Mouse (Mus musculus) megakaryocyte, adult 5-6 weeks (primary cell): ENCODE data around the gene Man2a2. TPM values are rescaled to one million over a fixed set of nuclear protein-coding genes. Genes with fewer than 3 reads are reported as not detected.
A peak's percentile ranks its signal among the peaks of the same experiment; 100 is the strongest.

Experiments used
- ATAC-seq: 2 replicates; pipeline ENCODE4 v1.8.0; 2016; ENCODE audit warnings: mild to moderate bottlenecking, inconsistent platforms; ENCODE audit not compliant: poor library complexity, severe bottlenecking
- total RNA-seq, 2 experiments: library from RNA; stranded (forward) in 1 of 2; stranded (reverse) in 1 of 2; fragments of 153-499, 151-499 nt in 1 of 2; fragments of 221-1000, 200-1000 nt in 1 of 2; gene quantifications; 2 replicates each; pipeline versions ENCODE4 v1.2.3 to v1.2.4; 2015 to 2017

Gene Man2a2
- total RNA-seq (2015) (23.3 and 25.3 TPM in 2 replicates), total RNA-seq (2017) (27.8 and 39.5 TPM in 2 replicates)

DNA sequence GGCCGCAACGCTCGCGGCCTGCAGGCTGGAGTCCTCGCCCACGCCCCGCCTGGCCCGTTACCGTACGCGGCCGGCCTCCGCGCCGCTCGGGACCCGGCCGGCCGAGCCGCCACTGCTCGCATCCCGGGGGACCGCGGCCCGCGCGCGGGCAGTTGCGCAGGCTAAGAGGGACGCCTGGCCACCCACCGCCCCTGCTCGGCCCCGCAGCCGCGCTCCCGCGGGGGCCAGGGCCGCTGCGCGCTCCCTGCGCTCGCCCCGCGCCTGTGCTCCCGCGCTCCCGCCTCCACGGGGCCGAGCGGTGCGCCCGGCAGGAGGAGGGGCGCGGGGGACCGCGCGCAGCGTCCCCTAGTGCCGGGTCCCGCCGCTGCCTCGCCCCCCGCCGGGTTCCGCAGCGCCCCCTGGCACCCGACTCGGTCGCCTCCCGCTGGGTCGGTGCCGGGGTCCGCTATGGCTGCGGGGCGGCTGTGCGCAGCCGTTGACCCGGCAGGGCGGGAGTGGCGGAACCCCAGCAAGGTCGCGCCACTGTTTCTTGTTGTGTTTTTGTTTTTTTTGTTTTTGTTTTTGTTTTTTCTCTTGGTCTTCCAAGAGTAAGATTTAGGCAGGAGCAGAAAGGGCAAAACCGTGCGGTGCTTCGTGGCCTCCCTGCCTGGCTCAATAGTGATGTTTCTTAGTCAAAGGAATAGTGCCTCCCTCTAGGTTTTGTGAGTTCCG lies at the start of gene Man2a2:
Man2a2 (minus strand) TSS at position 335 of the 711 bp plus-strand sequence.
- peak; percentile 36 for ATAC-seq

DNA sequence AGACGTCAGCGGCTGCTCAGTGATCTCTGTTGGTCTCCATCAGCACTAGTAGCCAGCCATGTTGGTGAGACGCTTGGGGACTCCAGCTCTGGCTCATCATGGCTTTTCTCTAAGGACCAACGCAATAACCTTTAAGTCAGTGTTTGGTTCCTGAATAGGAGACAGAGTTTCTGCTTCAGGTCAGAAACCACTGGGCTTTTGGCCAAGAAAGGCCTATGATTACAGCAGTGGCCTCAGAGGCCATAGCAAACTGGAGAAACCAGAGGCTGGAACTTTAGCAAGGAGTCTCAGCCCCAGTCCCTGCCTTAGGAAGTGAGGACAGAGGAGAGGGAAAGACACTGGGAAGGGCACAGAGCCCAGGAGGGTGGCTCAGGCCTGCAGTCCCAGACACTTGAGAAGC lies 49.4 kb upstream of the Man2a2 start:
- no peak for ATAC-seq

DNA sequence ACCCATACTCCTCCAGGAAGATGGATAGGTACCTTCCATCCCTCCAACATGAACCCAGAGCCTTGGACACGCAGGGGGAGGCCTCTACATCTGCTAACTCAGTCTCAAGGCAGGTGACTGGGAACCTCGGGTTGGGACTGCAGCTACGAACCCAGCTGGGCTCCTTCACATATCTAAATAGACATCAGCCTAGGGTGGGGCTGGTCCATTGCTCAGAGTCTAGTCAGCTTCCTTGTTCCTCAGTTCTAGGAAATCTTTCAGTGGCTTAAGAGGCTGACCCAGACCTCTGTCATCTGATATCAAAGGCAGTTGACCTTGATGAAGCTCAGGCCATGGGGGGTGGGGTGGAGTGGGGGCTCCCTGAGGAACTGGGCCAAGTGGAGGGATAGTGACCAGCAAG lies 48.1 kb upstream of the Man2a2 start:
- ATAC-seq = no peak

DNA sequence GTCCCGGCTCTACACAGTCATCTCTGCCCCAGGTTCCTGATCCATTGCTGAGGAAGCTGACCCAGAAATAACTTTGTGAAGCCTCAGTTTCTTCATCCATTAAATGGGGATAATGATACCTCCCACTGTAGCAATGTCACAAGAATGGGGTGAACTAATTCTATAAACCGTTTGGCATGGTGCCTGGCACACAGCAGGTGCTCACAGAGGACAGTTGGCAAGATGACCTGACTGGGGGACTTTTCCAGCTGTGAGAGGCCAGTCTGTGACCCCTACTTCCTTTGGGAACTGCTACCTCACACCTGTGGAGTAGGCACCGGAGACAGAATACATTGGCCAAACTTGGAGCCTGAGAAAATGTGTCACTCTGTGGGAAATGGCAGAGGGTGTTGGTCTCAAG lies 46.9 kb upstream of the Man2a2 start:
- no peak for ATAC-seq

DNA sequence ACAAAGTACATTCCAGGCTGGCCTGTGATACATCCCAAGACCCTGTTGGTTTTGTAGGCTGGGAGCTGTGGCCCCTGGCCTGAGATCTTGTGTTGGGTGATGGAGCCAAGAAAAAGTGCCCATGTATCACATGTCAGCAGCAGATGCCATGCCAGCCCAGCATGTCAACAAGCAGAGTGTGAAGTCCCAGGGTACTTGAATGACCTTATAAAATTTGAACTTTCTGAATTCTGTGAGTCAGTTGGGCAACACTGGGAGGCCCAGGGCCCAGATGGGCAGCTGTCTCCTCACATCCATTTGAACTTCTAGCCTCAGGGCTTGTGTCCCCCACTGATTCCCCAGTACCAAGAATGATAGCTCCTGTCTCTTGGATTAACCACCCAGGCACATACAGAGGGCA lies 46.4 kb upstream of the Man2a2 start:
- no peak for ATAC-seq

DNA sequence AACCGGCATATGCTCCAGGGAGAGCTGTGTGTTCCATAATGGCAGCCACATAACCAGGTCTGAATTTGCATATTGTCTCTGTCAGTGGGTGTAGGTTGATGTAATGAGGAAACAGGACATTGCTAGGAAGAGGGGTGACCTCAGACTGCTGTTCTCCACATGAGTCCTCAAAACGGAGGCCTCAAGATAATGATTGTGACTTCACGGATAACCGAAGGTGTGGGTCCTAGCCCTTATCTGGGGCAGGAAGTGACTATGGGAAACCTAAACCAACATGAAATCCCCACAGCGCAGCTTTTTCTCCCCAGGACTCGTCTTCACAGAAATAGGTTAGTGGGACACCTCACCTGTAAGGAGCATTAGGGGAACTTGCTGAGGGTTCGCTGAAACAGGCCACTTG lies 45.8 kb upstream of the Man2a2 start:
- peak; percentile 74 for ATAC-seq

DNA sequence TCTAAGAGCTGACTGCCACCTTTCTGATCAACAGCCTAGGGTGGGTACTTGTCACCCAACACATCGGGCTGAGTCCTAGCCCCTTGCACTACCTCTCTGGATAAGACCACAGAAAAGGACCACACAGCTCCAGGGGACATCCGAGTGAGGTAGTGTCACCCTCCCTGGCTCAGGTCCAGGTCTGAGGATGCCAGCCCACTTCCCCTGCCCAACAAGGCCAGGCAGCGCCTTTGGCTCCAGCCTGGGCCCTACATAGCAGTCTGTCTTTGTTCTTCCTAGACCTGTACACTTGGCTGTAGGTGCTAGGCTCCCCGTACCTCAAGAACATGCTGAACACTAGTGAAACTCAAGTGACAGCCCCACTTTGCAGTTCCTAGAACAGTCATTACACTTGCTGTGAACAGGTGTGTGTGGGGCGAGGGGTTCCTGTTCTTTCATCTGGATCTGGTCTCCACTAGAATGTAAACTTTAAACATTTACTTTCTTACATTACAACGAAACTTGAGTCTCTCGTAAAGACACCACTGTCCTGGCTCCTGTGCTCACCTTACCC lies 43.2 kb upstream of the Man2a2 start:
- peak; percentile 25; the same call in 1 of the 2 replicates for ATAC-seq

DNA sequence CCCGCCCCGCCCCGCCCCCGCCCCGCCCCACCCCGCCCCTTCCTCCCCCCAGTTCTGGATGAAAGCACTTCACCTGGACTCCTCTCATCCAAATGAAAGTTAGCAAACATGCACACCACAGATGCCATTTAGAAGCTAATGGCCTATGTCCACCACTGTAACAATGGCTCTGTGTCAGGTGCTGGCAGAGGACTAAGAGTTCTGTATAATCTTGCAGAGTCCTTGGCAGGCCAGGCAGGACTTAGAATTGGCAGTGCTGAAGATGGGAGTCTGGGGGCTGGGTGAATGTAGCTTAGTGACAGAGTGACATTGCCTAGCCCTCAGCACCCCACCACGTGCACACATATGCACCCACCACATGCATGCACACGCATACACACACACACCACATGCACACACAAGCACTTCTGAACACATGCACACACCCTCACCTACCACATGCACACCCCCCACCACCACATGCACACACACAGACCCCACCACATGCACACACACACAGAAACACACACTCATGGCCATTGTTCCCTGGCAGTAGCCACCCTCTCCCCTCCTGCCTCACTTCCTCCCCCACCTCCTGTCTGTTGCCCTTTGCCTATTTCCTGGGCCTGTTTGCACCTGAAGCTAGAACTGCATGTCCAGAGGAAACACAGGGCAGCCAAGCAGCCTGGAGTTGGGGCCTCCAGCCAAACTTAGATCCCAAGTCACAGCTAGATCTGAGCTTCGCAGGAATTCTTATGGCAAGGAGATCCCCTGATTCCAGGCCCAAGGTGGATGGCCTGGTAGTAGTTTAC lies 42.5 kb upstream of the Man2a2 start:
- no peak for ATAC-seq

DNA sequence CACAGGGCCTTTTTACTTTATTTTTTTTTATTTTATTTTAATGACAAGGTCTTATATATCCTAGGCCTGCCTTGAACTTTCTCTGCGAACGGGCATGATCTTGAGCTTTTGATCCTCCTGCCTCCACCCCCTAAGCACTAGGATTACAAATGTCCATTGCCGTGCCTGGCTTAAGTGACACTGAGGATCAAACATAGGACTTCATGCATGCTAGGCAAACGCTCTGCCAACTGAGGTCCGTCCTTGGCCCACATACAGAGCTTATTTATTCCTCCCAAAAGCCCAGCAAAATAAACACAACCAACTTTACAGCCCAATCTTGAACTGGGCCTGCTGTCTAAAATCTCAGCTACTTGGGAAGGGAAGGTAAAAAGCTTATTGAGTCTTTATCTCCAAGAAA lies 41.6 kb upstream of the Man2a2 start:
- ATAC-seq = no peak

DNA sequence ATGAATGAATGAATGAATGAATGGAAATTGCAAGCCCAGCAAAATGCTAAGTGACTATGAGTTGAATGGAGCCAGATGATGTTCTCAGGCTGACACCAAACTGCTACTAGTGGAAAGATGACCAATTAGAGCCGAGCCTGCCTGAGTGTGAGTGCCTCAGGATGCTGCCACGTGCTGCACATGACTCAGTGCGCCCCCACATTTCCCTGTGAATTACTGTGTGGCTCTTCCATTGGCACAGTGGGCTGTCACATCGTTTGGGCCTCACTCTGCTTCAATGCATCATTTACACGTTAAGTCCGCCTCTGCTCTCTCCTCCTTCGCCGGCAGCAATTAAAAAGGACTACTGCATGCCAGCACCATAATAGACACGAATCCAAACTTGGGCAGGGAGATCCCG lies 41.1 kb upstream of the Man2a2 start:
- ATAC-seq = no peak

DNA sequence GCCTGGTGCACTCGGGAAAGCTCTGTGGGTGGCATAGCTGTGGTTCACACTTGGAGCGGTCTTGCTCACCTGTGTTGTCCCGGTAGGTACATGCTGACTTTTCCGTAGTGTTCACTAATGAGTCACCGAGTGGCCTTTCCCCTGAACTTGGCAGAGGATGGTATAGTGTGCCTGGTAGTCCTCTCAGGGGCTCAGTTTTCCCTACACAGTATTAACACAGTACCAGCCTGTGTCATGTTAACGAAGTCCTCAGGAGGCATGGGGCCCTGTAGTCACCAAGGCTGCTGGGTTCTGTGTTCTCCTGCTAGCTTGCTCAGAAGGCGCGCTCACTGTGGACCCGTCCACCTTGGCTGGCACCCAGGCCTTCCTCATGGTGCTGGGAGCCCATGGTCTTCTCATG lies 39.2 kb upstream of the Man2a2 start:
- no peak for ATAC-seq

DNA sequence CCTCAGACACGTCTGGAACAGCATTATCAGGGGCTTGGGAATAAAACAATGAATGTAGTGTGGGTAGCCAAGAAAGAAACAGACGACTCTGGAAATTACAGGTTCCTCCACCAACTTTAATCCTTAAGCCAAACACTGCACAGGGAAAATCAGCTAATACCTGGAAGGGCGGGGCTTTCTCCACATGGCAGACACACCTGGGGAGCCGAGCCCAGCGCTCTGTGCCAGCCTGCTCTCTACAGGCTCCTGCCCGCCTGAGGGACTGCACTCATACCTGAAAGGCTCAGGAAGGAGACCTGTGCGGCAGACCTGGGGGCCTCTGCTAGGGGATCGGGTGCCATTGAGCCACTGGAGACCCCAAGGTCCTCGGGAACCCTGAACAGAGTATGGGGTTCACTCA lies 36.5 kb upstream of the Man2a2 start:
- ATAC-seq = no peak

DNA sequence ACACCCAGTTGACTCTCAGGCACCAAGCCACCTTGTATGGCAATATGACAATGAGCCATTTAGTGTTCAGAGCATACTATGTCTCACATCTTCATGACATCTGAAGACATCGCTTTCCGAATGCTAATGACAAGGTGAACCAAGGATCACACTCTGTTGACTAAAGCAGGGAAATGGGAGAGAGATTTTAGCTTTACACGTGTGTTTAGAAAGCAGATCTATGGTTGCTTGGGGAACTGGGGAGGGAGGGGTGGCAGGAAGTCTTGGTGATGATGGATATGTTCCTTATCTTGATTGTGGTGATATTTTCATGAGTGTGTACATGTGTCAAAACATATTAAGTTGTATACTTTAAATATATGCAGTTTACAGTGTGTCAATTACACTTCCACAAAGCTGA lies 35.0 kb upstream of the Man2a2 start:
- no peak for ATAC-seq

DNA sequence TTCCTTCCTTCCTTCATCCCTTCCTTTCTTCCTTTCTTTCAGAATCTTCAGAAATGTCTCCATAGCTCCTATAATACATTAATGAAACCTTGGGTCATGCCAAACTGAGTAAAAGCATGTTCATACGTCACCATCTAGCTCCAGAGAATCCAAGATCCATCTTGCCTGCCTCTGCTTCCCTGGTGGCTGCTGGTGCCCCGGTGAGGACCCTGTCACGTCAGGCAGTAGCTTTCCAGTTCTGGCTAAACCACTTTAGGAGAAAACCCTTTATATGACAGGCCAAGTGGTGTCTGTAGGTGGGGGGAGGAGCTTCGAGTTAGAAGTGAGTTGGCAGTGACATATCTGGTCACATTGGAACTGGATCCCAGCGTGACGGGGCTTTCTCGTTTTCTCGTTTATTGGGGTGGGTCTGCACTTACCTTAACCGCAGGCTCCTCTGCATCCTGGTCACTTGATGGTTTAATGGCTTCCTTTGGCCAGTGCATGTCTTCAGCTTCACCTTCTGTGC lies 34.1 kb upstream of the Man2a2 start, which contains the start of gene Furin:
Furin (minus strand) TSS at position 249 of the 508 bp plus-strand sequence.
- no peak for ATAC-seq

DNA sequence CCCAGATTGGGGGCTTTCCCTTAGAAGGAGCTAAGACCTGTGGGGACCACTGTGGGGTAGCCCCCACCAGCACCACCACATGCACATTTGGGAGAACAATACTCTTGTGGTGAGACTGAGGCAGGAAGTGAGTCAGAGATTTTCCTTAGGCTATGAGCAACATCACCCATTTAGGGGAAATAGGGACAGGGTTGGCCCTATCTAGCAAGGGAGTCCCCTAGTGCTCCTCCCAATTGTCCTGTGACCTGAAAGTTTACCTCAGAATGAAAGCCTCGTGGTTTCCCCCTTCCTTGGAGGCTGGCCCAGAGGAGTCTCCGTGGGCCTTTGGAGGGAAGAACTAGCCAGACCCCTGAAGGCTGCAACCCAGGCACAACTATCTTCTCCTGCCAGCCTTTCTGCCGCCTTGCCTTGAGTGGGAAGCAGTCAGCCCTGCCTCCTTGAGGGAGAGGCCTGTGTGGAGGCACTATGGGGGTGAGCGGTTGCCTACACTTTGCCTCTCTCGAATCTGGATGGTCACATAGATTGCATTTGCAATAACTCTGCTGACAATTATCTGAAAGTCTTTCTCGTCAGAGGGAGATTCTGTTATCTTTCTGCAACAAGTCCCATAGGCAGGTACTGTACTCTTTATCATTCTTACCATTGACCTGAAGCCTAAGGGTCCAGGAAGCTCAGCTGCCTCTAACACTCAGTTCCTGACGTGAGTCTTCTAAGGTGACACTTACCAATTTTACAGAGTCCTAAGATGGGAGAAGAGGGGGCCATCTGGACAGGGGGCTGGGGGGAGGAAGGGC lies 33.1 kb upstream of the Man2a2 start:
- ATAC-seq = peak; percentile 64

DNA sequence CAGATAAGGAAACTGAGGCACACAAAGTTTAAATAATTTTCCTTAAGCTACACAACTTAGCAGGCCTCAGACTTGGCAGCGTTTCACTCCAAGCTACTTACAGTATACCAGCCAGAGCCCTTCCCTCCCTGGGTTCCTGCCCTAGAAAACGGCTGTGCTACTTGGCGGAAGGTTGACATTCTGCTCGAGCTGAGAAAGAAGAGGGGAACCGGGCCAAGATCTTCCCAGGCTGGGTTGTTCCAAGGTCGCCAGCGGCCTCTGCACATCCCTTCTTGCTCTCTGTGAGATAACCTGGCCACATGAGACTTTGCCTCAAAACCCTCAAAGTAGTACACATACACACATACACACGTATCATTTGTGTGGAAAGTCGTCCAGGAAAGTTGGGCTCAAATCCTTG lies 32.4 kb upstream of the Man2a2 start:
- ATAC-seq = no peak

DNA sequence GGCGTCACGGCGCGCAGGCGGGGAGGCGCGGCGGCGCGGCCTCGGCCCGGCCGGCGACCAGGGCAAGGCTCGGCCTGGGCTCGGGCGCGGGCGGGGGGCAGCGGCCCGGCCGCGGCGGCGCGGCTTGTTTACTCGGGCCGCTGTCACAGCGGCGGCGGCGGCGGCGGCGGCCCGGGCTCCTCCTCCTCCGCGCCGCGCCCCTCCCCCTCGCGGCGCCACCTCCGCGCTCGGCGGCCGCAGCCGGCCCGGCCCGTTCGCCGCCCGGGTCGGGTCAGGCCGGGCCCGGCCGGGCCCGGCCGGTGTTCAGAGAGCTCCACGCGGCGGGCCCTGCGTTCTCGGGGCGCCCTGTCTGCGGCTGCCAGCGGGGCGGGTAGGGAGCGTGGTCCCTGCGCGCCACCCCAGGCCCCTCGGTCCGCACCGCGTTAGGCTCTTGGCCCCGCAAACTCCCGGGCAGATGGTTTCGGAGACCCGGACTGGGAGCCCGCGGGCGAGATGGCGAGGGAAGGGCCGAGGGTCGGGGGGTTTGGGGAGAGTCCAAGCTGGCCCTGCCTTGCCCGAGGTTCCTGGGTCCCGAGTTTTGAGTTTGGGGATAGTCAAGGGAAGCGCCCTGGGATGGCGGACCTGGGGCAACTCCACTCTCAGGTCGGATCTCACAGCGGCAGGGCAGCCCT lies 31.6 kb upstream of the Man2a2 start:
- peak; percentile 54 for ATAC-seq

DNA sequence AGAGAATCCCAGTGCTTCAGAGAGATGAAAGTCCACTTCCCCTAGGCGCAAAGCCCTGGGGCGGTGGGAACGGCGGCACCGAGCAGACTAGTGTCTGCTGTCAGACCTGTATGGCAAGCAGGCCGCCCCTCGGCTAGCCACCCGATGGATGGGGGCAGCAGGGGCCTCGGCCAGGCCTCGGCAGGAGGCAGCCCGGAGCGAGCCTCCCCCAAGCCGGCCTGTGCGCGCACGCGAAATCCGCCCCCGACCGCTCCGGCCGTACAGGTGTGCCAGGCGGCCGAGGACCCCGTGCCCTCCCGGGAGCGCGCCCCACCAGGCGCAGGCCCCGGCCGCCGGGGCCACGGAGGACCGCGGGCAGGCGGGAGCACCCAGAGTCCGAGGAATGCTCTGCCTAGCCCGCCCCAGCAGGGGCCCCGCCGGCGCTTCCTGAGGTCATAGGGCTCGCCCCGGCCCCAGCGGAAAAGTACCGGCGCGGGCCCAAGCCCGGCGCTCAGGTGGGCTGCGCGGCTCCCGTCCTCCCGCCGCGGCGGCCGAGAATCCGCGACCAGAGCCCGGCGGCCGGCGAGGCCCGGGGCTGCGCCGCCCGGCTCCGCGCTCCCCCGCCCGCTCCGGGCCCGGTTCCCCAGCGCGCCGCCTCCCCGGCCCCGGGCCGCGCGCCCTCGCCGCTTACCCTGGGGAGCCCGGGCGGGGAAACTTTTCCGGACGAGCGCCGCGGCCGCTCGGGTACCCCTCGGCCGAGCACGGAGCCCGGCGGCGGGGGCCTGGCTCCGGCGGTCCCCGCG lies 30.9 kb upstream of the Man2a2 start:
- peak; percentile 26; the same call in 1 of the 2 replicates for ATAC-seq

DNA sequence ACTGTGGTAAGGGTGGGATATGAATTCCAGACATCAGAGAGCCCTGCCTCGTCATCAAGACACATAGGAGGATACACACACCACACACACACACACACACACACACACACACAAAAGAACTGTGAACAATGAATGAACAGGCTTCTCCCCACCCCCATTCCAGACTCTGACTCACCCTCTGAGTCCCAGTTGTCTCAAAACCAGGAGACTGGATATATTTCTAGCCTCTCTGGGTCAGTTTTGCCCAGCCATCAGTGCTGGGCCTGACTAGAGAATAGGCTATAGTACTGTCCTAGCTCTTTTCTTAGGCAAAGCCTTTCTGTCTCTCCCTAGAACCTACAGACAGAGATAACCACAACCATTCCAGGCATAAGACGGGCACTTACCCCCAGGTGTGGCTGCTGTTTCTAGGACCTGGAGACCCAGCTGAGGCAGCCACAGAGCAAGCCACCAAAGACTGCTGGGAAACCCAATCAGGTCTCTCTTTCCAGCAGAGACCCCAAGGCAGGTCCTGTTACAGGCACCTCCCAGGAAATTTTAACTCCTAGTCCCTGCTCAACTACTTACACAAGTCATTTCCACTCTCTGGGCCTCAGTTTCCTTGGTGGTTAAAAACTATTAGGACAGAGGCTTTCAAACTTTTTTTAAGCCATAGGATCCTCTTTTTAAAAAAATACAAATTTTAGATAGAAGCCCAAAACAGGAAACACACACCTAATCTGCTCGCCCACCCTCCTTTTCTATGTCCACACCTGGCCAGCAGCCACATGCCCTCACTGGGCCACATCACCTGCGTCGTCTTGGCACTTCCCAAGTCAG lies 30.1 kb upstream of the Man2a2 start:
- ATAC-seq = no peak
